Mouse (Mus musculus) testis, postnatal 14 days (tissue): Measurements from ENCODE around the gene Dlgap1.
"Not testable (repeated sequence)": the region's sequence is repeated elsewhere in the genome, so short reads cannot be mapped to it uniquely, and the experiment has no call there.

Source experiments
- DNase-seq: peaks from one replicate; pipeline ENCODE4 v3.0.0; 2021; ENCODE audit warnings: low spot score

The Dlgap1 gene

GRCm38 (mm10) chr17:70527101-70527500, 558.2 kb downstream of the Dlgap1 start:
- DNase-seq: no peak

- DNase-seq: no peak
Observed at GRCm38 (mm10) chr17:70528196-70529187, 559.6 kb downstream of the Dlgap1 start.

- no peak for DNase-seq
Observed at GRCm38 (mm10) chr17:70534321-70534720, 565.4 kb downstream of the Dlgap1 start.

- no peak for DNase-seq
Observed at GRCm38 (mm10) chr17:70541816-70542215, 572.9 kb downstream of the Dlgap1 start.

DNA sequence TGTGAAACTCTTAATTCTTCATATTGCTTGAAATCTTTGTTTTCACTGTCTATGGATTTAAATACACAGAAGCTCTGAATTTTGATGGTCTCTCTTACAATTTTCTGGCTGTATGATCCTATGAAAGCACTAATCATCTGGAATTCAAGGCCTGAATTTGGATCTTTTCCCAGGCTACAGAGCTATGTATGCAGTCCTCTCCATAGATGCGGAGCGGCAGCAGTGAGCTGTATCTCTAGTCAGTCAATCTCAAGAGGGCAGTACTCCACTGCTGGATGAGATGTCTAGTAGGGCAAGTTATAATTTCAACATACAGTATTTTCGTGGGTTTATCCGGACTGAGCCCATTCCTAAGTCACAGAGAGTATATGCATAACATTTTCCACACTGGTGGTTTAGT, 581.9 kb downstream of the Dlgap1 start:
- no peak for DNase-seq

GRCm38 (mm10) chr17:70561547-70561946, 592.7 kb downstream of the Dlgap1 start:
- no peak for DNase-seq

GRCm38 (mm10) chr17:70570848-70571247, 602.0 kb downstream of the Dlgap1 start:
- DNase-seq: no peak

DNA sequence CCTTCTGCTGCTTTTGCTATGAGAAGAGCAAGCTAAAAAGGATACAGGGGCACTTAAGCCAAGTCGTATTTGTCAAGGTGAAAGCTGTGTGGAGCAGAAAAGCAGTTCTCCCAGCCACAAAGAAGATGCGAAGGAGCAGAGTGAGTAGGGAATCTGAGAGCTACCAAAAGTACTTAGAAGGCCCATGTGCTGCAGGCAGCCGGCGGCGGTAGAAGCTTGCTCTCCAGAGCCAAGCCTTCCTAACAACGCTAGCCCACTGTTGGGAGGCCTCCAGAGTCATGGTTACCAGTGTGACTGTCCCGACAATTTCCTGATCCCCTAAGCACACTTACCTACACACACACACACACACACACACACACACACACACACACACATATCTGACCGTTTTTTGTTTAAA, 614.2 kb downstream of the Dlgap1 start:
- no peak for DNase-seq

DNA sequence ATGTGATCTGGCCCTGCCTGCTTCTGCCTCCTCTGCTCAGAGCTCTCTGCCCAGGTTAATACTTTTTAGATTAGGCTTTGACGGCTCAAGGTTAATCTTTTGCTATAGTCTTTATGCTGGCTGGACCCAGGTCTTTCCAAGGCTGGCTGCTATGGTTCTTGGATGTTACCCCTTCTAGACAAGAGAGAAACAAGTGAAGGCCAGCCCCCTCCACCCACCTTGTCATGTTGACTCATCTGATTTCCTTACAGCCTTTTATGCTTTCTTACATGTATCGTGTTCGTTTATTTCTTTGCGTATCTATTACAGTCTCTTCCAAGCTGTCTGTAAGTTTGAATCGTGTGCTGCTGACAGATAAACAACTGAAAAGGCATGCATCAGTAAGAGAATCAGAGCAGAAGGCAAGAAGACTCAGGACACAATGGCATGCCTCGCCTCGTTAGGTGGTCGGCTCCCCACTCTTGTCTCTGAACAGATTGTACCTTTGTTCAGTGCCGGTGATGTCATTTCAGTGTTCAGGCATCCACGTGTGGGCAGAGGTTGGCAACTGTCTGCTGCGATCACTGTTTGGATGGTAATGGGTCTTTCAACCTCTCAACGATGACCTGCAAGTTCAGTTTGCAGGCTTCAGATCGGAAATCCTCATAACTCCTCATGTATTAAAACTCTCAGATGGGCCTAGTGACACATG, 618.0 kb downstream of the Dlgap1 start:
- DNase-seq: no peak

DNA sequence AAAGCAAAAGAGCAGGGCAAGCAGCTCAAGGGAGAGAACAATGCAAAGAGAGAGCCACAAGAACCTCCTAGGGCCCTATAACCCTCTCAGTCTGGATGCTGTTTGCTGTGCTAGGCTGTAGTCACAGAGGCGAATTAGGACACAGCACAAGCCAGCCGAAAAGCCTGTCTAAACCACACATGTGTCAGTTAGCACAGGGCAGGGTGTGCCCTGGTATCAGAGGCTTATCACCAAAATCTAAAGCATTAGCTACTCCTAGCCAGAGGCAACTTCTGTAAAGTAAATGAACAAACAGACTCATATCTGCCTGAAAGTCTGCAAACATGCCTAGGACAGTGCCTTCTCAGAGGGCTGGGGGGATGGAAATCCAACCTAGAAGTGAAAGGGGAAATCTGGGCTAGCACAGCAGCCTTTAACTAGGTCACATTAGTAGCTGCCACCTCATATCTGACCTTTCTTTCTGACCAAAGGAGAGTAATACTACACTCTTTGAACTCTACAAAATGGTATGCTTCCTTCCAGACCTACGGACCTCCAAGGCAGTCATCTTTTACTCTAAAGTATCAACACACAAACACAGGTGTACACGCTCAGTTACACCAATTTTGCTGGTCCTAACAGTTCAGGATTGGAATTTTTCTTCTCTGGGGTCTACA, 619.2 kb downstream of the Dlgap1 start:
- not testable (repeated sequence) for DNase-seq

- DNase-seq: no peak
Observed at GRCm38 (mm10) chr17:70588691-70589090, 619.8 kb downstream of the Dlgap1 start.

- DNase-seq: no peak
Observed at GRCm38 (mm10) chr17:70589140-70589539, 620.3 kb downstream of the Dlgap1 start.

- DNase-seq: no peak
Observed at GRCm38 (mm10) chr17:70590506-70590905, 621.6 kb downstream of the Dlgap1 start.

- DNase-seq: no peak
Observed at GRCm38 (mm10) chr17:70594277-70594676, 625.4 kb downstream of the Dlgap1 start.

DNA sequence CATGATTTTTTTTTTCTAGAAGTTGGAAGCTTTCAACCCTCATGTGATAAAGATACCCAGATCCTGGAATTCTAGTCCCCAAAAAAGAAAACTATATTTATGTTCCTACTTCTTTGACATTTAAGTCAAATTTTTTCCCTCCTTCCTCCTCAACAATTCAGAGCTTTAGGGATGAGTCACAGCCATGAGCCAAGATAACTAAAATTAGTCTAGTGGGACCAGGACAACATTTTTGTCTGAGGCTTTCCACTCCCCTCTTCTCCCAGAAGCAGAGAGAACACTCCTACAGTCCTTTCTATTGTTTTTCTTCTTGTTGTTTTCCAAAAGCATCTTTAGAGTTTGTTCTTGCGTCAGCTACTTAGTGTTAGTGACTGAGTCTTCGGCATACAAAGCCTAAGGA, 627.5 kb downstream of the Dlgap1 start:
- DNase-seq: no peak

GRCm38 (mm10) chr17:70600462-70600861, 631.6 kb downstream of the Dlgap1 start:
- no peak for DNase-seq

GRCm38 (mm10) chr17:70602051-70602450, 633.2 kb downstream of the Dlgap1 start:
- DNase-seq: no peak

- no peak for DNase-seq
Observed at GRCm38 (mm10) chr17:70605659-70606058, 636.8 kb downstream of the Dlgap1 start.

GRCm38 (mm10) chr17:70612171-70612570, 643.3 kb downstream of the Dlgap1 start:
- no peak for DNase-seq

- DNase-seq: no peak
Observed at GRCm38 (mm10) chr17:70613897-70614296, 645.0 kb downstream of the Dlgap1 start.

- no peak for DNase-seq
Observed at GRCm38 (mm10) chr17:70614407-70615060, 645.7 kb downstream of the Dlgap1 start.

GRCm38 (mm10) chr17:70622493-70622892, 653.6 kb downstream of the Dlgap1 start:
- DNase-seq: no peak
